Mouse (Mus musculus) midbrain, embryonic 11.5 days (tissue): ENCODE data around the gene Mrpl53. TPM values are rescaled to one million over a fixed set of nuclear protein-coding genes. Genes with fewer than 3 reads are reported as not detected.
A peak's percentile ranks its signal among the peaks of the same experiment; 100 is the strongest.

Source experiments
- ATAC-seq: fragments of 200-750 bp; cut with Nextera tagmentation; 2 replicates; pipeline ENCODE4 v1.8.0; 2017; ENCODE audit warnings: moderate TSS enrichment, moderate library complexity; ENCODE audit not compliant: low FRiP score
- DNase-seq: peaks from one replicate; pipeline ENCODE4 v3.0.0; 2015; ENCODE audit warnings: low spot score; ENCODE audit errors: missing footprints
- H3K27ac ChIP-seq: fragments of 300-500 bp; sonication (generic); 2 replicates; pipeline ENCODE4 v1.5.1; 2014; ENCODE audit warnings: low read depth, low read length
- H3K27me3 ChIP-seq: fragments of 300-500 bp; sonication (generic); 2 replicates; pipeline ENCODE4 v1.6.1; 2014; ENCODE audit warnings: mild to moderate bottlenecking, low read length, moderate library complexity, mixed read lengths; ENCODE audit not compliant: control insufficient read depth, insufficient read depth
- H3K36me3 ChIP-seq: fragments of 300-500 bp; sonication (generic); 2 replicates; pipeline ENCODE4 v1.6.1; 2014; ENCODE audit warnings: mild to moderate bottlenecking, low read length, moderate library complexity, mixed read lengths; ENCODE audit not compliant: control insufficient read depth, insufficient read depth
- H3K4me1 ChIP-seq: fragments of 300-500 bp; sonication (generic); 2 replicates; pipeline ENCODE4 v1.6.1; 2014; ENCODE audit warnings: low read length; ENCODE audit not compliant: control insufficient read depth, insufficient read depth
- H3K4me2 ChIP-seq: fragments of 300-500 bp; sonication (generic); 2 replicates; pipeline ENCODE4 v1.6.1; 2014; ENCODE audit warnings: mild to moderate bottlenecking, moderate library complexity
- H3K4me3 ChIP-seq: fragments of 300-500 bp; sonication (generic); 2 replicates; pipeline ENCODE4 v1.5.1; 2014; ENCODE audit warnings: low read depth, low read length
- H3K9ac ChIP-seq: fragments of 300-500 bp; sonication (generic); 2 replicates; pipeline ENCODE4 v1.6.1; 2014; ENCODE audit warnings: low read length
- H3K9me3 ChIP-seq: fragments of 300-500 bp; sonication (generic); 2 replicates; pipeline ENCODE4 v1.6.1; 2016; ENCODE audit warnings: low read length; ENCODE audit not compliant: control insufficient read depth
- WGBS: fragments of 180-500 bp; shearing (Covaris S2); extraction: QIAGEN DNeasy Blood & Tissue Kit; methylation state at CpG from one replicate; pipeline ENCODE4 v1.1.7; 2014; 5-methylcytosine and 5-hydroxymethylcytosine counted together
- polyA plus RNA-seq: library from polyadenylated mRNA; unstranded; fragments of >200 nt; fragmentation: Nextera tagmentation; extraction: Ambion mirVana; gene quantifications from 2 replicates; pipeline ENCODE4 v1.2.1, GENCODE M21; 2014

Mrpl53 gene
- polyA plus RNA-seq, 1 experiment from 2014 or later = 130 TPM

DNA sequence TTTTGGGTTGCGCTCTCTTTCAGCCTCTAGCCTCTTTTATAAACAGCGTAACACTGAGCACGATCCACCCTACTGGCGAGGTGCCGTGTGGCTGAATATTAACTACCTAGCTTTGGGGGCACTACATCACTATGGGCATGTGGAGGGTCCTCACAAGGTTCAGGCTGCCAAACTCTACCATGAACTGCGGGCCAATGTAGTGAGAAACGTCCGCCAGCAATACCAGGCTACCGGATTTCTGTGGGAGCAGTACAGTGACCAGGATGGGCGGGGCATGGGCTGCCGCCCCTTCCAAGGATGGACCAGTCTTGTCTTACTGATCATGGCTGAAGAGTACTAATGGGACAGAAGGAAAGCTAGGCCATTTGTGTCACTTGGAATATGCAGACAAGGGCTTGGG, 9.5 kb downstream of the Mrpl53 start:
- WGBS = 88% methylated on average over 11 of the region's 11 CpGs

DNA sequence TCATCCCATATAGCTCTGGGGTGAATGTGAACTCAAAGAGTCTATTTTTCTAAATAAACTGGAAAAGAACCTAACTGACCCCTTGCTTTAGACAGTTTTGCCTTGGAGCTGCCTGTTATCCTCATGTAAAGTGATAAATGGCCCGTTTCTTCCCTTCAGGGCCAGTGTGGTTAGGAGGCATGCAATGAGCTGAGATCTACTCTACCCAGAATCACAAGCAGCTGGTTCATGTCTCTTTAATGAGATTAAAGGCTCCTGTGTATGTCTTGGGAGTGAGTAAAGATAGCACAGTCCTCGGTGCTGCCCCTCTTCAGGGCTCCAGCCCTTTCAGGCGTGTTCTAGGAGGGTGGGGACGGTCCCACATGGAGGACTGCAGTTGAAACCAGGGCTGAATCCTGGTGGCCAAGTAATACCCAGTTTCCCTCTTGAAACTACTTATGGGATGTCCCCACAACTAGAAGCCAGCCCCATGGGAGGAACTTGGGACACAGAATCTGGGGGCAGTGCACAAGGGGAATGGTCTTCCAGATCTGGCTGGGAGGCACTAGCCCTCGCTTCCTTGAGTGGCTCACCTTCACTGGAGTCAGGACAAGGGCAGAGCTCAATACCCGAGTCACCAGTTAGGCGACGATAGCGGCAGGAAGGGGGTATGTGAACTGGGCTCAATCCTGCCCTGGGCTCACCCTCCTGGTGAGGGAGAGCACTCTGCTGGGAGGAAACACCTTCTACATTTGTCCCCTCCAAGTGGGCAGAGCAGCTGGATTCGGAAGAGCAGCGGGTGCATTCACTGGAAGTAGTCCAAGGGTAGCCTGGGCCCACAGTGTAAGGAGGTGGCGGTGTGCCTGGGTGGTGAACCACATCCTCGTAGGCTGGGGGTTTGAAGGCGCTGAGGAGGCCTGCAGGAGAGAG, 10.2 kb downstream of the Mrpl53 start:
- DNase-seq = no peak
- Histone ChIP-seq H3K27me3 (no peaks in the 10 kb centered on the region), H3K4me3 (no peak overlapping the region), H3K4me2 (no peak overlapping the region), H3K9me3 (no peaks in the 10 kb centered on the region), H3K4me1 (peaks cover 39% of the 10 kb centered on the region), H3K36me3 (no peaks in the 10 kb centered on the region; the same call in 1 of the 2 replicates), H3K9ac (no peak overlapping the region), H3K27ac (no peak overlapping the region; the same call in 1 of the 2 replicates)
- 85% methylated on average over 14 of the region's 14 CpGs for WGBS
- no peak for ATAC-seq

More for the DNA sequence above, 9.5 kb downstream of the Mrpl53 start:
- no peak for ATAC-seq
- Histone ChIP-seq H3K27ac (no peak overlapping the region), H3K4me2 (no peak overlapping the region), H3K9me3 (no peaks in the 10 kb centered on the region), H3K4me3 (no peak overlapping the region), H3K9ac (no peak overlapping the region), H3K27me3 (no peaks in the 10 kb centered on the region), H3K36me3 (no peaks in the 10 kb centered on the region; the same call in 1 of the 2 replicates), H3K4me1 (peaks cover 35% of the 10 kb centered on the region)
- no peak for DNase-seq

DNA sequence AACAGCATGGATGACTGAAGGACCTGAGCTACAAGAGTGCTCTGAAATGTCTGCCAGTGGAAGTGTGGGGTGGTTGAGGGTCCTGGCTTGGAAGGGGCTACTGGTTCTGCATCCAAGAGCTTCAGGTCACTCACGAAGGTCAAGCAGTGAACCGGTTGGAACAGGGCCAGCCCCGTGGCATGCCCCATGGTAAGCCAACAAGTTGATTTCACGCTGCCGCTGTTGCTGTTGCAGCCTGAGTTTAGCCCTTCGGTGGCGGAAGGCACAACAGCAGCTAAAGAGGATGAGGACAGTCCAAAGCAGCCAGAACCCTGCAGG, 10.9 kb downstream of the Mrpl53 start:
- H3K4me3 ChIP-seq = peak overlapping the region; percentile 79; the same call in 1 of the 2 replicates
- H3K27ac ChIP-seq = no peak overlapping the region; the same call in 1 of the 2 replicates
- WGBS = 70% methylated on average over 7 of the region's 7 CpGs
- H3K36me3 ChIP-seq = no peaks in the 10 kb centered on the region; the same call in 1 of the 2 replicates
- H3K4me1 ChIP-seq = peaks cover 40% of the 10 kb centered on the region
- DNase-seq = no peak
- H3K4me2 ChIP-seq = peak overlapping the region; percentile 98
- H3K9me3 ChIP-seq = no peaks in the 10 kb centered on the region
- no peak for ATAC-seq
- no peaks in the 10 kb centered on the region for H3K27me3 ChIP-seq
- H3K9ac ChIP-seq = peak overlapping the region; percentile 96

DNA sequence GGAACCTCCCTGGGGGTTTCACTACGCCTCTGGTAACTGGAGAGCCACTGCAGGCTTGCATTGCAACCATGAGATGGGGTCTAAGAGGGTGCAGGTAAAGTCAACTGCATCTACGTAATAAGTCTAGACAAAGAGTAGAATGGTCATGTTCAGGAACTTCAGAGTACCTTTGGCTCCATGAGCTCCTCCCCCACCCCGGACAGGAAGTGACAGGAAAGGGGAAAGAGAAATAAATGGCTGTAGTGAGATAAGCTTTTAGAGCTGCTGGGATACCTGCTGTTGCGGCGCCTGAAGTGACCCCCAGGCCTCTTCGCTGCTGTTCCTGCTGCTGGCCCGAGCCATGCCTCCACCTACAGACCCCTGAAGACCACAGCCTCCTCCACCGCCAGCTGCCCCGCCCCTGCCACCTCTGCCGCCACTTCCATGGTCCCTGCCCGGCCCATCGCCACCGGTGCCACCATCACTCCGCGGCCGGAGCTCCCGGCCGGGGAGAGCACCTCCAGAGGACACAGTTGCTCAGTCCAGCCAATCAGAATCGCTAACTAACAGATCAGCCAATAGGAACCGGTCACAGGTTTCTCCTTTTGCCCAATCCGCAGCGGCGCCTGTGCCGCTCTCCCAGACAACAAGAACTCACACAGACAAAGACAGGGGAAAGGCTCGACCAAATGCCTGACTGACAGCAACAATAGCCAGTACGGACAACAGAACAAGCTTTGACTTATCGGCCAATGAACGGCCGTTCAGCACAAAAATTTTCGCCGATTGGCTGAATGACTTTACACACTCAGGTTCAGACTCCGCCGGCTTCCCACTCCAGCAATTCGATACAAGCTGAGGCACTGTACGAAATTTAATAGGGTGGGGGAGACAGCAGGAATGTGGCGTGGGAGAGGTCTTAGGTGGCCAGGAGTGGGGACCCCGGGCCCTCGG, 12.4 kb downstream of the Mrpl53 start, which contains the start of gene Wbp1:
Gene Wbp1, minus strand, starts transcription at position 630 of the 933 bp plus-strand sequence.
- no peaks in the 10 kb centered on the region; the same call in 1 of the 2 replicates for H3K36me3 ChIP-seq
- peak within 1 kb of the TSS; percentile 97 for H3K27ac ChIP-seq
- peaks cover 39% of the 10 kb centered on the region for H3K4me1 ChIP-seq
- no peaks in the 10 kb centered on the region for H3K27me3 ChIP-seq
- H3K4me3 ChIP-seq = peak within 1 kb of the TSS; percentile 79
- ATAC-seq (peak; percentile 94), DNase-seq (peak; percentile 97)
- peak within 1 kb of the TSS; percentile 98 for H3K9ac ChIP-seq
- WGBS = under 1% methylated on average over 38 of the region's 38 CpGs
- H3K9me3 ChIP-seq = no peaks in the 10 kb centered on the region
- peak within 1 kb of the TSS; percentile 98 for H3K4me2 ChIP-seq

DNA sequence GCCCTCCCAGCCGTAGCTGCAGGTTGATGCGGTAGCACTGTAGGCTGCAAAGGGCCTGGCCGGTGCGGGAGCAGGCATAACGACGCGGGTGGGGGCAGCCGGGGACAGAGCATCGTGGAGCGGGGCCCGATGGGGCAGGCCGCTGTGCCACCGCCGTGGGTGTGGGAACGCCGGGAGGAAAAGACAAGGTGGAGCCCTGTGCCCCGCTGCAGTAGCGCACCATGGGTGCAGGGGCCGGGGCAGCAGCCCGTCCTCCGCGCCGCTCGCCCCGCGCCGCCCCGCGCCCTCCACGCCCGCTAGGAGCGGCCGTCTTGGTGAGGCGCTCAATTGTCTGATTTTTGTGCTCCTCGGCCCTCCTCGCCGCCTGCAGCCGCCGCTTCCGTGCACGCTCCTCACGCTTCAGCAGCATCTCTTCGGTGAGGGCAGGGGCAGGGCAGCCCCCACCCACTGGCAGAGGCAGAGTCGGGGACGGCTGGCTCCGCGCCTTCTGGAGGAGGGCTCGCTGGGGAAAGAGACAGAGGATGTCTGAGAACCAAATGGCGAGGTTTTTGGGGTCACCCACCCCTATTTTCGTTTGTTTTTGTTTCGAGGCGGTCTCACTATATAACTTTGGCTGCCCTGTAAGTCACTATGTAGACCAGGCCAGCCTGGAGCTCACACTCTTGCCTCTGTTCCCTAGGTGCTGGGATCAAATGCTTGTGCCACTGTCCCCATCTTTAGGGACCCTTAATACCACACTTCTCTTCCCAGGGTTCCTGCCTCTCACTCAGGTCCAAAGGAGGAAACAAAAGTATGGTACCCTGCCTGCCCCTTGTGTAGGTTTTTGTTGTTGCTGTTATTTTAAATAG, 13.2 kb downstream of the Mrpl53 start:
- H3K4me3 ChIP-seq = peak overlapping the region; percentile 79
- H3K27me3 ChIP-seq = no peaks in the 10 kb centered on the region
- 3% methylated on average over 46 of the region's 52 CpGs for WGBS
- peak overlapping the region; percentile 98 for H3K9ac ChIP-seq
- peak overlapping the region; percentile 98 for H3K4me2 ChIP-seq
- no peaks in the 10 kb centered on the region for H3K9me3 ChIP-seq
- H3K27ac ChIP-seq = peak overlapping the region; percentile 97
- ATAC-seq = no peak
- H3K36me3 ChIP-seq = no peaks in the 10 kb centered on the region; the same call in 1 of the 2 replicates
- DNase-seq = no peak
- peaks cover 36% of the 10 kb centered on the region for H3K4me1 ChIP-seq

DNA sequence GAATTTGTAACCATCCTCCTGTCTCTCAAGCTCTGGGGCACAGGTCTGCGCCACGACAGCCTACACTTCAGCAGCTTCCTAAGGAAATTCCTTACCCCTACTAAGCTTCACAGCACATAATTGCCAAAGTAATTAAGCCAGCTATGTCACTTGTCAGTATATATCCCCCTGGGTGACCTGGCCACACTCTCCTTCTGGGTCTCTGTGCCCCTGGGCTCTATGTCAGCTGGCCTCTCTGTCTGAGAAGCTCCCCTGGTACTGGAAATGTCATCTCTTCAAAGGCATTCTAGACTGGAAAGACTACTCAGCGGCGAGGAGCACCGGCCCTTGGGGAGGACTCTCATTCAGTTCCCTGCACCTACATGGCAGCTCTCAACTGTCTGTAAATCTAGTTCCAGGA, 14.1 kb downstream of the Mrpl53 start:
- Histone ChIP-seq H3K9ac (no peak overlapping the region), H3K27ac (no peak overlapping the region), H3K4me3 (peak overlapping the region; percentile 79; the same call in 1 of the 2 replicates), H3K4me2 (peak overlapping the region; percentile 98), H3K4me1 (peaks cover 36% of the 10 kb centered on the region), H3K9me3 (no peaks in the 10 kb centered on the region), H3K36me3 (no peaks in the 10 kb centered on the region; the same call in 1 of the 2 replicates), H3K27me3 (no peaks in the 10 kb centered on the region)
- no peak for ATAC-seq
- 86% methylated on average over 5 of the region's 5 CpGs for WGBS
- DNase-seq = no peak

DNA sequence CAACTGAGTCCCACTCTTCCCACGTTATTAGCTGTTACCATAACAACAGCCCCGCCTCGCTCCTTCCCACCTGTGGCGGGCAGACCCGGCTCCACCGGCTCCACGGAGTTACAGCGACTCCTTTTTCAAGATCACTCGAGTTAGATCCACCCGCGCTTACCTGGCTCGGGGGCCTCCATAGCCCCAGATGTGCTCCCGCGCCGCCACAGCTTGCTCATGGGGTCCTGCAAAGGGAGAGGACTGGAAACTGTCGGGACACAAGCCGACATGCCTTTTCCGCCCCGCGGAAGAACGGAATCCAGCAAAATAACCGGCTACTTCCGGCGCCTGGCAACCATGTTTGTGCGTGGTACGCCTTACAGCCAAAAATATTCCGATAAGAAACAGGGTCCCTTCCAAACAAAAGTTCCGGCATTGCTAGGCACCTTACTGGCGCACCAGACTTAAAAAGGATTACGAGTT, 16.0 kb downstream of the Mrpl53 start:
- DNase-seq = peak; percentile 99
- peak overlapping the region; percentile 85 for H3K4me2 ChIP-seq
- under 1% methylated on average over 30 of the region's 30 CpGs for WGBS
- peaks cover 32% of the 10 kb centered on the region for H3K4me1 ChIP-seq
- peak overlapping the region; percentile 80 for H3K9ac ChIP-seq
- H3K27ac ChIP-seq = peak overlapping the region; percentile 48; the same call in 1 of the 2 replicates
- no peaks in the 10 kb centered on the region for H3K9me3 ChIP-seq
- no peaks in the 10 kb centered on the region for H3K36me3 ChIP-seq
- peak; percentile 1; the same call in 1 of the 2 replicates for ATAC-seq
- no peaks in the 10 kb centered on the region for H3K27me3 ChIP-seq
- peak overlapping the region; percentile 72 for H3K4me3 ChIP-seq

DNA sequence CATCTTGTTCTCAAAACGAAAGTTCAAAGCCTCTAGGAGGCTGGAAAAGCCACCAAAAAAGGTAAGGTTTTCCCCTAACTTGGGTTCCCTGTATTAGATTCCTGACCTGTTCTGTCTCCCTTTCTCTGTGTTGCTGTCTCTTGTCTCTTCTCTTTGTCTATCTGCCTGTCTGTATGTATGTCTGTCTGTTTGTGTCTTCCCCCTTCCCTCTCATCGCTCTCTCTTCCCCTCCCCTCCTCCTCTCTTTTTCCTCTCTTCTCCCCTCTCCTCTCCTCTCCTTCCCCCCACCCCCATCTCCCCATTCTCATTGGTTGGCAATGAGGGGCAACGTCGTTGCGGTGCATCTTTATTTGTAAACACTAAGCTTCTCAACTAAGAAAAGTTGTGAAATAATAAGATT, 16.5 kb downstream of the Mrpl53 start, which contains the start of gene Ino80b:
Gene Ino80b, minus strand, starts transcription at position 101 of the 400 bp plus-strand sequence.
- H3K27me3 ChIP-seq = no peaks in the 10 kb centered on the region
- WGBS = 30% methylated on average over 5 of the region's 5 CpGs
- peak within 1 kb of the TSS; percentile 85 for H3K4me2 ChIP-seq
- H3K4me1 ChIP-seq = peaks cover 27% of the 10 kb centered on the region
- ATAC-seq (no peak), DNase-seq (no peak)
- H3K4me3 ChIP-seq = peak within 1 kb of the TSS; percentile 72
- no peaks in the 10 kb centered on the region for H3K36me3 ChIP-seq
- no peaks in the 10 kb centered on the region for H3K9me3 ChIP-seq
- H3K9ac ChIP-seq = peak within 1 kb of the TSS; percentile 80
- peak within 1 kb of the TSS; percentile 48; the same call in 1 of the 2 replicates for H3K27ac ChIP-seq
